Mouse (Mus musculus) neural tube, embryonic 13.5 days (tissue): ENCODE data around the gene Cdh22. TPM values are rescaled to one million over a fixed set of nuclear protein-coding genes. Genes with fewer than 3 reads are reported as not detected.

ENCODE experiments used
- ATAC-seq: fragments of 200-750 bp; cut with Nextera tagmentation; 2 replicates; pipeline ENCODE4 v1.8.0; 2017; ENCODE audit warnings: low read depth, mild to moderate bottlenecking, moderate TSS enrichment, moderate library complexity
- H3K27ac ChIP-seq: fragments of 300-500 bp; sonication (generic); replicated peaks from 2 replicates; pipeline ENCODE4 v1.5.1; 2015; ENCODE audit warnings: moderate library complexity, mild to moderate bottlenecking, inconsistent platforms
- H3K27me3 ChIP-seq: fragments of 300-500 bp; sonication (generic); 2 replicates; pipeline ENCODE4 v1.6.1; 2015; ENCODE audit warnings: mild to moderate bottlenecking, inconsistent platforms
- H3K36me3 ChIP-seq: fragments of 300-500 bp; sonication (generic); 2 replicates; pipeline ENCODE4 v1.6.1; 2015; ENCODE audit warnings: mild to moderate bottlenecking, inconsistent platforms
- H3K4me1 ChIP-seq: fragments of 300-500 bp; sonication (generic); replicated peaks from 2 replicates; pipeline ENCODE4 v1.6.1; 2015; ENCODE audit warnings: inconsistent platforms
- H3K4me2 ChIP-seq: fragments of 300-500 bp; sonication (generic); 2 replicates; pipeline ENCODE4 v1.6.1; 2015; ENCODE audit warnings: inconsistent platforms, mild to moderate bottlenecking, moderate library complexity
- H3K4me3 ChIP-seq: fragments of 300-500 bp; sonication (generic); 2 replicates; pipeline ENCODE4 v1.5.1; 2015; ENCODE audit warnings: mild to moderate bottlenecking, inconsistent platforms
- H3K9ac ChIP-seq: fragments of 300-500 bp; sonication (generic); 2 replicates; pipeline ENCODE4 v1.6.1; 2015; ENCODE audit warnings: moderate library complexity, mild to moderate bottlenecking, inconsistent platforms
- H3K9me3 ChIP-seq: fragments of 300-500 bp; sonication (generic); 2 replicates; pipeline ENCODE4 v1.6.1; 2016; ENCODE audit warnings: inconsistent platforms
- WGBS: fragments of 180-500 bp; shearing (Covaris S2); methylation state at CpG from one replicate; pipeline ENCODE4 v1.1.7; 2015; 5-methylcytosine and 5-hydroxymethylcytosine counted together
- polyA plus RNA-seq: library from polyadenylated mRNA; unstranded; fragments of >200 nt; fragmentation: Nextera tagmentation; extraction: Ambion mirVana; gene quantifications from 2 replicates; pipeline ENCODE4 v1.2.1, GENCODE M21; 2015

The Cdh22 gene
- polyA plus RNA-seq, 1 experiment from 2014 or later: 11.4 TPM

GRCm38 (mm10) chr2:165246349-165246748 is 11.7 kb upstream of the Cdh22 start:
- Histone ChIP-seq H3K27ac (no peak overlapping the region), H3K36me3 (no peaks in the 10 kb centered on the region), H3K4me1 (peaks cover 33% of the 10 kb centered on the region), H3K4me3 (no peak overlapping the region), H3K9ac (0 out of 2 replicates have a peak overlapping the region, but pooled peaks have one; percentile 3), H3K4me2 (no peak overlapping the region), H3K27me3 (peaks cover 81% of the 10 kb centered on the region), H3K9me3 (no peaks in the 10 kb centered on the region)
- ATAC-seq: no peak
- WGBS: 7% methylated on average over 11 of the region's 11 CpGs

GRCm38 (mm10) chr2:165243122-165243720 is 8.6 kb upstream of the Cdh22 start:
- H3K36me3 ChIP-seq: no peaks in the 10 kb centered on the region
- peaks cover 46% of the 10 kb centered on the region for H3K4me1 ChIP-seq
- H3K27ac ChIP-seq: peak overlapping the region; percentile 53
- no peaks in the 10 kb centered on the region for H3K9me3 ChIP-seq
- H3K4me3 ChIP-seq: no peak overlapping the region
- H3K9ac ChIP-seq: peak overlapping the region; percentile 6
- peak; percentile 28; the same call in 1 of the 2 replicates for ATAC-seq
- peak overlapping the region; percentile 37 for H3K4me2 ChIP-seq
- WGBS: 3% methylated on average over 11 of the region's 11 CpGs
- peaks cover 93% of the 10 kb centered on the region for H3K27me3 ChIP-seq

- ATAC-seq: no peak
- peaks cover 93% of the 10 kb centered on the region for H3K27me3 ChIP-seq
- H3K9ac ChIP-seq: peak overlapping the region; percentile 6
- H3K4me1 ChIP-seq: peaks cover 46% of the 10 kb centered on the region
- no peaks in the 10 kb centered on the region for H3K36me3 ChIP-seq
- H3K4me3 ChIP-seq: no peak overlapping the region
- H3K9me3 ChIP-seq: no peaks in the 10 kb centered on the region
- H3K27ac ChIP-seq: peak overlapping the region; percentile 53
- H3K4me2 ChIP-seq: peak overlapping the region; percentile 37
- WGBS: 2% methylated on average over 13 of the region's 13 CpGs
Measured at GRCm38 (mm10) chr2:165242575-165242974, 7.9 kb upstream of the Cdh22 start.

GRCm38 (mm10) chr2:165241786-165242185 is 7.1 kb upstream of the Cdh22 start:
- H3K4me3 ChIP-seq: no peak overlapping the region
- H3K27ac ChIP-seq: 0 out of 2 replicates have a peak overlapping the region, but pooled peaks have one; percentile 53
- no peak overlapping the region for H3K9ac ChIP-seq
- no peaks in the 10 kb centered on the region for H3K36me3 ChIP-seq
- peaks cover 91% of the 10 kb centered on the region for H3K27me3 ChIP-seq
- ATAC-seq: no peak
- no peaks in the 10 kb centered on the region for H3K9me3 ChIP-seq
- peaks cover 38% of the 10 kb centered on the region for H3K4me1 ChIP-seq
- WGBS: 69% methylated on average over 7 of the region's 7 CpGs
- H3K4me2 ChIP-seq: no peak overlapping the region

DNA sequence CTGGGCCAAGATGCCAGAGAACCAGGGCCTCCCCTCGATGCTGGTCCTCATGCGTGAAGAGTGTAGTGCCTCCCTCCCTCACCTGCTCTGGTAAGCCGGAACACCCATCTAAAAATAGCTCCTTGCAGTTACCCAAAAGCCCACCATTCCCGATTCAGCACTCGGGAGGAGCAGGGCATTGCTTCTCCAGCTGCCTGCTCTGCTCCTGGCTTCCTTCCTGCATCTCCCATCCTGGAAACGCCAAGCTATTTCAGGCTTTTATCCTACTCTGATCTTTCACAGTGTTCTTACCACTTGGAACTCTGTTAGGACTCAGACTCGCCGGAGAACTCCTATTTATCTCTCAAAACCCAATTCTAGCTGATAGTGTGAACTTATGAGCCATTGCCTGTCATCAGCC is 5.7 kb upstream of the Cdh22 start:
- Histone ChIP-seq H3K36me3 (no peaks in the 10 kb centered on the region), H3K27ac (no peak overlapping the region), H3K9me3 (no peaks in the 10 kb centered on the region), H3K27me3 (peaks cover 93% of the 10 kb centered on the region), H3K4me1 (peaks cover 36% of the 10 kb centered on the region), H3K4me2 (no peak overlapping the region), H3K4me3 (no peak overlapping the region), H3K9ac (no peak overlapping the region)
- ATAC-seq: no peak
- WGBS: 41% methylated on average over 8 of the region's 8 CpGs

GRCm38 (mm10) chr2:165239533-165240144 is 5.0 kb upstream of the Cdh22 start:
- H3K4me2 ChIP-seq: no peak overlapping the region
- ATAC-seq: no peak
- peaks cover 95% of the 10 kb centered on the region for H3K27me3 ChIP-seq
- H3K4me3 ChIP-seq: no peak overlapping the region
- no peak overlapping the region for H3K27ac ChIP-seq
- H3K9me3 ChIP-seq: no peaks in the 10 kb centered on the region
- H3K36me3 ChIP-seq: no peaks in the 10 kb centered on the region
- 17% methylated on average over 15 of the region's 15 CpGs for WGBS
- no peak overlapping the region for H3K9ac ChIP-seq
- H3K4me1 ChIP-seq: peaks cover 43% of the 10 kb centered on the region

DNA sequence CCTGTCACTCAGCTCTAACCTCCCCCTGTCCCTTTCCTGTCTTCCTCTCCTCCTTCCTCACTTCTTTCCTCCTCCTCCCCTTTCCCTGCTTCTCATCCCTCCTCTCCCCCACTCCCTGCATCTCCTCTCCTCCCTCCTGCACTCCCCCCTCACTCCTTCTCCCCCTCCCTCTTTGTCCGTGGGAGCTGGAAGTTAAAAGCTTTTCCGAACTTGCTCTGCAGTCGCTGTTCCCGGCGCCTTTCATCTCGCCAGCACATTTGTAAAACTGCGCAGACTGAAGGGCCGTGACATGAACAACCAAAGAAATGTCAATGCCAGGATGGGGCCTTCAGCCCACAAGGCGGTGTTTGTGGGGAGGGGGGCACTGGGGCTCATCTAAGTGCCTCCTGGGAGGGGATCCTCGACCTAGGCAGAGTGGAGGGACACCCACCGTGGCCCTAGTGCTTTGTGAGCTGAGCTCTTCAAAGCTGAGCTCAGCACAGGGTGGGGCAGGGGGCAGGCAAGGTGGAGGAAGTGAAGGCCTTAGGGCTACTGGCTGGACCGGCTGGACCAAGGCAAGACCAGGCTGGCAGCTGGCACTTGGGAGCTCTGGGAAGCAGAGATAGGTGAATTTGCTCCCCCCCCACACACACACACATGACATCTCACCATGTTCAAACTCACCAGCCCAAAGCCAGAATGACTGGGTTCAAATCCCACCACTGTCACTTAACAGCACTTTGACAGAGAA is 3.9 kb upstream of the Cdh22 start:
- no peak overlapping the region for H3K27ac ChIP-seq
- H3K4me2 ChIP-seq: no peak overlapping the region
- WGBS: 4% methylated on average over 12 of the region's 12 CpGs
- peaks cover 93% of the 10 kb centered on the region for H3K27me3 ChIP-seq
- H3K36me3 ChIP-seq: no peaks in the 10 kb centered on the region
- peaks cover 48% of the 10 kb centered on the region for H3K4me1 ChIP-seq
- H3K9me3 ChIP-seq: no peaks in the 10 kb centered on the region
- no peak overlapping the region for H3K4me3 ChIP-seq
- H3K9ac ChIP-seq: no peak overlapping the region
- no peak for ATAC-seq

- peak overlapping the region; percentile 95 for H3K4me2 ChIP-seq
- H3K27ac ChIP-seq: peak overlapping the region; percentile 76
- H3K4me1 ChIP-seq: peaks cover 42% of the 10 kb centered on the region
- peak overlapping the region; percentile 90 for H3K9ac ChIP-seq
- H3K36me3 ChIP-seq: no peaks in the 10 kb centered on the region
- ATAC-seq: peak; percentile 30
- peaks cover 96% of the 10 kb centered on the region for H3K27me3 ChIP-seq
- peak overlapping the region; percentile 66 for H3K4me3 ChIP-seq
- under 1% methylated on average over 39 of the region's 41 CpGs for WGBS
- H3K9me3 ChIP-seq: no peaks in the 10 kb centered on the region
Measured at GRCm38 (mm10) chr2:165234291-165234612, 401 bp downstream of the Cdh22 start.

DNA sequence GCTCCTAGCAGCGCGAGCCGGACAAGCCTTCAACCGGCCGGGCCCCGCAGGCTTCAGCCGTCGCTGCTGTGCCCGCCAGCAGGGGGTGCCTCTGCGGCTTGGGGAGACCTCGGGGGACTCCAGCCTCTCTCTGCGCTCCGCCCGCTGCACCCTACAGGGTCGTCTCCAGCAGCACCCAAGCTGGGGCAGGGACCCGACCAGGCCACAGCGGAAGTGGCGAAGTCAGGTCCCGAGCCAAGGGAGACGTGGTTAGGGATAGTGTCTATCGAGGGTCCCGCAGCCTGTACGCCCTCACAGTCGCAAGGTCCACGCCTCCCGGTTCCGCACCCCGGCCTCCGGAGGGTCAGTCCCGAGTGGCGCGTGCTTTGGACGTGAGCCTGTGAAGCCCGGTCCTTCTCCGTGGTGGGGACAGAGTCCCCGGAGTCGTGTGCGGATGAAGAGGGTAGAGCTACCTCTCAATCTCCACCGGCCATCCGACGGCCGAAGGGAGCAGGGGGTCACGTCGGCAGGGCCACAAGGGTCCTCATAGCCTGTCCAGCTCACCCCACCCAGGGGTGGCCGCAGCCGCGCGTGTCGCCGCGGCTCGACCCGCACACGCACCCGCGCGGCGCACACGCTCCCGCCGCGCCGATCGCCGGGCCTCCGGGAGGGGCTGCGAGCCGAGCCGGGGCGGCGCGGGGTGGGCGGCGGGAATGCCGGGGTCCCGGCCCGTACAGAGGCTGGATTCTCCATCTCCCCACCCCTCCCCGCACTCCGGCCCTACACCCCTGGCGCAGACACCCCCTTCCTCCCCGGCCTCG is 962 bp downstream of the Cdh22 start:
- H3K4me2 ChIP-seq: peak overlapping the region; percentile 95
- H3K4me1 ChIP-seq: peaks cover 41% of the 10 kb centered on the region
- peak; percentile 5; the same call in 1 of the 2 replicates for ATAC-seq
- peak overlapping the region; percentile 66 for H3K4me3 ChIP-seq
- H3K27ac ChIP-seq: peak overlapping the region; percentile 76
- 2% methylated on average over 75 of the region's 82 CpGs for WGBS
- H3K27me3 ChIP-seq: peaks cover 96% of the 10 kb centered on the region
- H3K9ac ChIP-seq: peak overlapping the region; percentile 90
- no peaks in the 10 kb centered on the region for H3K9me3 ChIP-seq
- H3K36me3 ChIP-seq: no peaks in the 10 kb centered on the region

DNA sequence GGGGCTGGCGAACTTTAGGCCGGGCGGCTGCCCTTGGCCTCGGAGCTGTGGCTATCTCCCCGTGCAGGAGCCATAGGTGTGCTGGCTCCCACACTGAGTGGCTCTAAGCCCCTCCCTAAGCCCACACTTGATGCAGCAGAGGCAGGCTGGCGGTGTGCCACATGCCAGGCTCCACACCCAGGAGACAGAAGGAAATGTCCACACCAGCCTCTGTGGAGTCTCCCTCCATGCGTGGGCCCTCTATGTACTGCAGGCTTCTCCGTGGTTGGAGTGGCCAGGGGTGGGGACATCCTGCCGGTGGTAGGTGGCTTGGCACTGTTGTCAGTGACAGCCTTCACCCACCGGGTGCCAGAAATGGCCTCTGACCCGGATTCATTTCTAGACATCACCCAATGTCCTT is 5.6 kb downstream of the Cdh22 start:
- Histone ChIP-seq H3K36me3 (no peaks in the 10 kb centered on the region), H3K9me3 (no peaks in the 10 kb centered on the region), H3K9ac (no peak overlapping the region), H3K27me3 (peaks cover 99% of the 10 kb centered on the region), H3K4me1 (peaks cover 42% of the 10 kb centered on the region), H3K27ac (no peak overlapping the region), H3K4me2 (no peak overlapping the region), H3K4me3 (no peak overlapping the region)
- 89% methylated on average over 11 of the region's 11 CpGs for WGBS
- no peak for ATAC-seq

DNA sequence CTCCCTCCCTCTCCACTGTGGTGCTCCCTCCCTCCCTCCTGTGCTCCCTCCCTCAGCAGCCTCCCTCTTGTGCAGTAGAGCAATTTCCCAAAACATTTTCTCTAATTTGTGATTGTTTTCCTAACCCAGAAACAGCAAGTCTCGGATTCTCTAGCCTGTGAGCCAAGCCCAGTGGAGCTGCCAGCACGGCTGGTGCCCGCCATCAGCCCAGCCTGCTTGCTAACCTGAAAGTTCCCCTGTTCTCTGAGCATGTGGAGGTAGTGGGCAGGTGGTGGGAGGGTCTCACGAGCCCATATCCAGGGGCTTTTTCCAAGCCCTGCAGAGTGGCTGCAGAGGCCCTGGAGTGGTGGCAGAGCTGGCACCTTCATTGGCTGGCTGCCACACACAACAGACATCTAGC is 10.8 kb downstream of the Cdh22 start:
- no peak overlapping the region for H3K4me2 ChIP-seq
- no peak for ATAC-seq
- H3K36me3 ChIP-seq: no peaks in the 10 kb centered on the region
- no peak overlapping the region for H3K9ac ChIP-seq
- no peaks in the 10 kb centered on the region for H3K9me3 ChIP-seq
- WGBS: 73% methylated on average over 4 of the region's 4 CpGs
- H3K27me3 ChIP-seq: peaks cover 99% of the 10 kb centered on the region
- H3K4me3 ChIP-seq: no peak overlapping the region
- no peak overlapping the region; the same call in 1 of the 2 replicates for H3K27ac ChIP-seq
- H3K4me1 ChIP-seq: peaks cover 52% of the 10 kb centered on the region

GRCm38 (mm10) chr2:165221952-165222351 is 12.7 kb downstream of the Cdh22 start:
- peak overlapping the region; percentile 11; the same call in 1 of the 2 replicates for H3K4me2 ChIP-seq
- ATAC-seq: 0 out of 2 replicates have a peak, but pooled peaks have one; percentile 34
- 2% methylated on average over 9 of the region's 9 CpGs for WGBS

More at GRCm38 (mm10) chr2:165221952-165222351, 12.7 kb downstream of the Cdh22 start:
- no peak overlapping the region for H3K27ac ChIP-seq
- H3K27me3 ChIP-seq: peaks cover 100% of the 10 kb centered on the region
- no peak overlapping the region for H3K9ac ChIP-seq
- H3K9me3 ChIP-seq: no peaks in the 10 kb centered on the region
- peaks cover 38% of the 10 kb centered on the region for H3K4me1 ChIP-seq
- H3K36me3 ChIP-seq: no peaks in the 10 kb centered on the region
- no peak overlapping the region for H3K4me3 ChIP-seq
